Mouse (Mus musculus) heart, embryonic 16.5 days (tissue): ENCODE data around the gene Plxnd1. TPM values are rescaled to one million over a fixed set of nuclear protein-coding genes. Genes with fewer than 3 reads are reported as not detected.

Experiments
- ATAC-seq: fragments of 200-750 bp; cut with Nextera tagmentation; replicated peaks from 2 replicates; pipeline ENCODE4 v1.8.0; 2017; ENCODE audit warnings: moderate number of reproducible peaks; ENCODE audit not compliant: insufficient read depth, low FRiP score; ENCODE audit errors: extremely low read depth
- H3K27ac ChIP-seq: fragments of 300-500 bp; sonication (generic); 2 replicates; pipeline ENCODE4 v1.5.1; 2014; ENCODE audit warnings: mild to moderate bottlenecking, low read length, control low read depth, moderate library complexity
- H3K27me3 ChIP-seq: fragments of 300-500 bp; sonication (generic); 2 replicates; pipeline ENCODE4 v1.6.1; 2014; ENCODE audit warnings: low read length, mixed read lengths; ENCODE audit not compliant: control insufficient read depth, insufficient read depth
- H3K36me3 ChIP-seq: fragments of 300-500 bp; sonication (generic); 2 replicates; pipeline ENCODE4 v1.6.1; 2014; ENCODE audit not compliant: control insufficient read depth, insufficient read depth
- H3K4me1 ChIP-seq: fragments of 300-500 bp; sonication (generic); 2 replicates; pipeline ENCODE4 v1.6.1; 2014; ENCODE audit warnings: low read length, mixed read lengths; ENCODE audit not compliant: control insufficient read depth, insufficient read depth
- H3K4me2 ChIP-seq: fragments of 300-500 bp; sonication (generic); 2 replicates; pipeline ENCODE4 v1.6.1; 2014; ENCODE audit warnings: low read depth, mild to moderate bottlenecking, control low read depth, low read length
- H3K4me3 ChIP-seq: fragments of 300-500 bp; sonication (generic); 2 replicates; pipeline ENCODE4 v1.5.1; 2014; ENCODE audit warnings: mild to moderate bottlenecking, control low read depth, low read length
- H3K9ac ChIP-seq: fragments of 300-500 bp; sonication (generic); 2 replicates; pipeline ENCODE4 v1.6.1; 2014; ENCODE audit warnings: low read length, control low read depth
- H3K9me3 ChIP-seq: fragments of 300-500 bp; sonication (generic); replicated peaks from 2 replicates; pipeline ENCODE4 v1.6.1; 2016; ENCODE audit warnings: low read length; ENCODE audit not compliant: control insufficient read depth
- WGBS: fragments of 180-500 bp; shearing (Covaris S2); extraction: QIAGEN DNeasy Blood & Tissue Kit; methylation state at CpG from one replicate; pipeline ENCODE4 v1.1.7; 2014; 5-methylcytosine and 5-hydroxymethylcytosine counted together
- polyA plus RNA-seq: library from polyadenylated mRNA; unstranded; fragments of >200 nt; fragmentation: Nextera tagmentation; extraction: Ambion mirVana; gene quantifications from 2 replicates; pipeline ENCODE4 v1.2.1, GENCODE M21; 2015

Gene Plxnd1
- polyA plus RNA-seq, 1 experiment from 2014 or later = 46.0 TPM

- H3K27me3 ChIP-seq = no peaks in the 10 kb centered on the region
- no peaks in the 10 kb centered on the region for H3K9me3 ChIP-seq
- H3K9ac ChIP-seq = no peak overlapping the region
- ATAC-seq = no peak
- no peak overlapping the region for H3K27ac ChIP-seq
- H3K4me3 ChIP-seq = no peak overlapping the region
- 66% methylated on average over 8 of the region's 8 CpGs for WGBS
- H3K4me2 ChIP-seq = no peak overlapping the region
- peaks cover 29% of the 10 kb centered on the region for H3K4me1 ChIP-seq
- H3K36me3 ChIP-seq = no peaks in the 10 kb centered on the region
Observed at GRCm38 (mm10) chr6:115945633-115946032, 49.2 kb downstream of the Plxnd1 start.

GRCm38 (mm10) chr6:115944638-115945037 is 50.2 kb downstream of the Plxnd1 start, which contains the start of gene H1foo:
Gene H1foo, plus strand, starts transcription at chr6:115944938.
- Histone ChIP-seq H3K27ac (no peak within 1 kb of the TSS), H3K9me3 (no peaks in the 10 kb centered on the region), H3K27me3 (no peaks in the 10 kb centered on the region), H3K9ac (no peak within 1 kb of the TSS), H3K4me2 (no peak within 1 kb of the TSS), H3K36me3 (no peaks in the 10 kb centered on the region), H3K4me1 (peaks cover 27% of the 10 kb centered on the region), H3K4me3 (no peak within 1 kb of the TSS)
- 90% methylated on average over 5 of the region's 5 CpGs for WGBS
- no peak for ATAC-seq

GRCm38 (mm10) chr6:115943498-115944427 is 51.0 kb downstream of the Plxnd1 start:
- Histone ChIP-seq H3K9me3 (no peaks in the 10 kb centered on the region), H3K4me2 (no peak overlapping the region), H3K27me3 (no peaks in the 10 kb centered on the region), H3K9ac (no peak overlapping the region), H3K36me3 (no peaks in the 10 kb centered on the region), H3K4me3 (no peak overlapping the region), H3K27ac (no peak overlapping the region), H3K4me1 (peaks cover 27% of the 10 kb centered on the region)
- WGBS = 43% methylated on average over 9 of the region's 9 CpGs
- ATAC-seq = 0 out of 2 replicates have a peak, but pooled peaks have one; percentile 39

GRCm38 (mm10) chr6:115941128-115941527 is 53.7 kb downstream of the Plxnd1 start:
- no peak for ATAC-seq
- H3K27ac ChIP-seq = no peak overlapping the region
- no peak overlapping the region for H3K4me2 ChIP-seq
- H3K36me3 ChIP-seq = no peaks in the 10 kb centered on the region
- H3K4me1 ChIP-seq = peaks cover 17% of the 10 kb centered on the region
- H3K9me3 ChIP-seq = peaks cover 7% of the 10 kb centered on the region
- H3K27me3 ChIP-seq = no peaks in the 10 kb centered on the region
- no peak overlapping the region for H3K4me3 ChIP-seq
- H3K9ac ChIP-seq = no peak overlapping the region
- WGBS = 6% methylated on average over 4 of the region's 12 CpGs

GRCm38 (mm10) chr6:115940603-115941002 is 54.2 kb downstream of the Plxnd1 start:
- Histone ChIP-seq H3K4me1 (peaks cover 12% of the 10 kb centered on the region), H3K9ac (no peak overlapping the region), H3K27me3 (no peaks in the 10 kb centered on the region), H3K27ac (no peak overlapping the region), H3K9me3 (peaks cover 7% of the 10 kb centered on the region), H3K4me2 (no peak overlapping the region), H3K36me3 (no peaks in the 10 kb centered on the region), H3K4me3 (no peak overlapping the region)
- ATAC-seq = no peak
- 58% methylated on average over 1 of the region's 1 CpGs for WGBS

GRCm38 (mm10) chr6:115938798-115939197 is 56.0 kb downstream of the Plxnd1 start:
- H3K36me3 ChIP-seq = no peaks in the 10 kb centered on the region
- H3K27me3 ChIP-seq = no peaks in the 10 kb centered on the region
- WGBS = 65% methylated on average over 1 of the region's 1 CpGs
- H3K4me2 ChIP-seq = no peak overlapping the region
- H3K4me3 ChIP-seq = no peak overlapping the region
- H3K4me1 ChIP-seq = peaks cover 12% of the 10 kb centered on the region
- no peak overlapping the region for H3K9ac ChIP-seq
- H3K27ac ChIP-seq = no peak overlapping the region
- no peak for ATAC-seq
- peaks cover 7% of the 10 kb centered on the region for H3K9me3 ChIP-seq

GRCm38 (mm10) chr6:115938011-115938410 is 56.8 kb downstream of the Plxnd1 start:
- Histone ChIP-seq H3K9ac (no peak overlapping the region), H3K4me3 (no peak overlapping the region), H3K4me1 (peaks cover 7% of the 10 kb centered on the region), H3K4me2 (no peak overlapping the region), H3K36me3 (no peaks in the 10 kb centered on the region), H3K9me3 (peaks cover 7% of the 10 kb centered on the region), H3K27me3 (no peaks in the 10 kb centered on the region), H3K27ac (no peak overlapping the region)
- no peak for ATAC-seq
- WGBS = 90% methylated on average over 2 of the region's 2 CpGs

GRCm38 (mm10) chr6:115935544-115935943 is 59.3 kb downstream of the Plxnd1 start:
- Histone ChIP-seq H3K4me3 (no peak overlapping the region), H3K27me3 (no peaks in the 10 kb centered on the region), H3K36me3 (no peaks in the 10 kb centered on the region), H3K9ac (no peak overlapping the region), H3K27ac (no peak overlapping the region), H3K4me2 (no peak overlapping the region), H3K4me1 (no peaks in the 10 kb centered on the region; the same call in 1 of the 2 replicates), H3K9me3 (peaks cover 7% of the 10 kb centered on the region)
- 78% methylated on average over 8 of the region's 8 CpGs for WGBS
- ATAC-seq = no peak

GRCm38 (mm10) chr6:115932391-115932790 is 62.4 kb downstream of the Plxnd1 start:
- no peaks in the 10 kb centered on the region for H3K9me3 ChIP-seq
- no peaks in the 10 kb centered on the region for H3K27me3 ChIP-seq
- H3K36me3 ChIP-seq = no peaks in the 10 kb centered on the region
- no peak overlapping the region for H3K4me3 ChIP-seq
- H3K9ac ChIP-seq = no peak overlapping the region
- peaks cover 7% of the 10 kb centered on the region for H3K4me1 ChIP-seq
- ATAC-seq = no peak
- no peak overlapping the region for H3K4me2 ChIP-seq
- H3K27ac ChIP-seq = no peak overlapping the region
- WGBS = 82% methylated on average over 3 of the region's 3 CpGs
